Mouse (Mus musculus): ENCODE results near the gene Morc3. TPM values are rescaled to one million over a fixed set of nuclear protein-coding genes. Genes with fewer than 3 reads are reported as not detected.

Gene Morc3
- total RNA-seq (2023), result 100 to 1,000 TPM; 115 to 144 TPM

GRCm38 (mm10) chr16:93831627-93832395 is at the start of gene Morc3:
TSS of gene Morc3 (plus strand) at chr16:93832121.

GRCm38 (mm10) chr16:93883423-93884085 is 51.6 kb downstream of the Morc3 start, which contains the start of gene Chaf1b:
TSS of gene Chaf1b (plus strand) at chr16:93883901.

Other genes starting within 250 kb of the Morc3 start
- 1 to 10 TPM; 1.8 to 2.0 TPM for gene Setd4, start 228.1 kb upstream of the Morc3 start, total RNA-seq (2023)
- gene Cbr1, start 226.3 kb upstream of the Morc3 start, total RNA-seq (2023), result 1 to 10 TPM; 6.9 to 9.4 TPM
- not detected for gene Gm5678, start 204.0 kb upstream of the Morc3 start, total RNA-seq (2023)
- gene Cbr3, start 148.9 kb upstream of the Morc3 start, total RNA-seq (2023), result 1 to 10 TPM; 2.1 to 2.3 TPM
- 10 to 100 TPM; 68.6 to 77.9 TPM for gene Dop1b, start 120.2 kb upstream of the Morc3 start, total RNA-seq (2023)
- gene Chaf1b, start 51.8 kb downstream of the Morc3 start, total RNA-seq (2023), result 10 to 100 TPM; 21.2 to 23.1 TPM
- gene Cldn14, start 176.7 kb downstream of the Morc3 start, total RNA-seq (2023), result not detected

All from neutrophil, adult 83 days (primary cell).